Mouse (Mus musculus) ES-E14 (cell line): ENCODE results near the gene Scmh1. TPM values are rescaled to one million over a fixed set of nuclear protein-coding genes. Genes with fewer than 3 reads are reported as not detected.

Experiments
- DNase-seq: peaks from one replicate; pipeline ENCODE4 v3.0.0-alpha.2; 2013; ENCODE audit warnings: low read depth, low spot score
- H3K27ac ChIP-seq: 2 replicates; pipeline ENCODE4 v1.5.1; 2012; ENCODE audit warnings: low read depth, mild to moderate bottlenecking, low read length, moderate library complexity, mixed read lengths; ENCODE audit not compliant: poor library complexity, insufficient read depth, severe bottlenecking
- H3K36me3 ChIP-seq: 2 replicates; pipeline ENCODE4 v1.6.1; 2012; ENCODE audit warnings: mild to moderate bottlenecking, low read length, moderate library complexity, mixed read lengths; ENCODE audit not compliant: control insufficient read depth, poor library complexity, insufficient read depth, severe bottlenecking
- H3K4me1 ChIP-seq, 2 experiments: fragments of 150-350 bp in 1 of 2; sonication (generic) in 1 of 2; 2 replicates each; pipeline ENCODE4 v1.6.1; 2012; ENCODE audit warnings: low read length in 2 of 2, mild to moderate bottlenecking in 1 of 2, mixed read lengths in 1 of 2; ENCODE audit not compliant: control insufficient read depth in 2 of 2, insufficient read depth in 2 of 2, poor library complexity in 1 of 2
- H3K4me3 ChIP-seq, 2 experiments: fragments of 150-350 bp in 1 of 2; sonication (generic) in 1 of 2; 2 replicates each; pipeline ENCODE4 v1.5.1; 2012; ENCODE audit warnings: low read length in 2 of 2, low read depth in 1 of 2, mild to moderate bottlenecking in 1 of 2, mixed read lengths in 1 of 2; ENCODE audit not compliant: insufficient read depth in 1 of 2, poor library complexity in 1 of 2, severe bottlenecking in 1 of 2
- H3K9ac ChIP-seq: 2 replicates; pipeline ENCODE4 v1.6.1; 2012; ENCODE audit warnings: low read depth, mild to moderate bottlenecking, low read length, mixed read lengths; ENCODE audit not compliant: poor library complexity, insufficient read depth, severe bottlenecking
- H3K9me3 ChIP-seq: fragments of 150-350 bp; sonication (generic); 2 replicates; pipeline ENCODE4 v1.6.1; 2012; ENCODE audit warnings: low read depth, mild to moderate bottlenecking, low read length; ENCODE audit not compliant: control insufficient read depth, insufficient read depth
- CHD2 ChIP-seq: IDR thresholded peaks from 2 replicates; pipeline ENCODE4 v1.6.1; 2014; ENCODE audit warnings: mild to moderate bottlenecking, low read depth, low read length, inconsistent platforms
- HCFC1 ChIP-seq: IDR thresholded peaks from 2 replicates; pipeline ENCODE4 v1.6.1; 2012; ENCODE audit warnings: low read length, inconsistent platforms, borderline replicate concordance; ENCODE audit not compliant: insufficient read depth
- MAFK ChIP-seq: IDR thresholded peaks from 2 replicates; pipeline ENCODE4 v1.6.1; 2014; ENCODE audit warnings: mild to moderate bottlenecking, low read depth, low read length, inconsistent platforms; ENCODE audit not compliant: insufficient read depth
- ZC3H11A ChIP-seq: IDR thresholded peaks from 2 replicates; pipeline ENCODE4 v1.6.1; 2012; ENCODE audit warnings: low read depth, mild to moderate bottlenecking, inconsistent platforms, low read length, borderline replicate concordance
- ZNF384 ChIP-seq: IDR thresholded peaks from 2 replicates; pipeline ENCODE4 v1.6.1; 2012; ENCODE audit warnings: low read depth, low read length, inconsistent platforms
- in situ Hi-C, 2 experiments: fragments of 600-800 bp; cut with MboI; formaldehyde crosslinking; loops; one replicate each; pipeline ENCODE4 v1.15.1; 2025; ENCODE audit warnings: low sequenced_read_pairs in 2 of 2, inconsistent platforms in 1 of 2; ENCODE audit not compliant: unreplicated experiment in 2 of 2
- total RNA-seq: library from RNA; depleted of rRNA; stranded (reverse); fragments of 300-350 nt; gene quantifications from 2 replicates; pipeline ENCODE4 v1.2.3, GENCODE M21; 2012

Scmh1 gene
- total RNA-seq, 1 experiment: 8.6 TPM

DNA sequence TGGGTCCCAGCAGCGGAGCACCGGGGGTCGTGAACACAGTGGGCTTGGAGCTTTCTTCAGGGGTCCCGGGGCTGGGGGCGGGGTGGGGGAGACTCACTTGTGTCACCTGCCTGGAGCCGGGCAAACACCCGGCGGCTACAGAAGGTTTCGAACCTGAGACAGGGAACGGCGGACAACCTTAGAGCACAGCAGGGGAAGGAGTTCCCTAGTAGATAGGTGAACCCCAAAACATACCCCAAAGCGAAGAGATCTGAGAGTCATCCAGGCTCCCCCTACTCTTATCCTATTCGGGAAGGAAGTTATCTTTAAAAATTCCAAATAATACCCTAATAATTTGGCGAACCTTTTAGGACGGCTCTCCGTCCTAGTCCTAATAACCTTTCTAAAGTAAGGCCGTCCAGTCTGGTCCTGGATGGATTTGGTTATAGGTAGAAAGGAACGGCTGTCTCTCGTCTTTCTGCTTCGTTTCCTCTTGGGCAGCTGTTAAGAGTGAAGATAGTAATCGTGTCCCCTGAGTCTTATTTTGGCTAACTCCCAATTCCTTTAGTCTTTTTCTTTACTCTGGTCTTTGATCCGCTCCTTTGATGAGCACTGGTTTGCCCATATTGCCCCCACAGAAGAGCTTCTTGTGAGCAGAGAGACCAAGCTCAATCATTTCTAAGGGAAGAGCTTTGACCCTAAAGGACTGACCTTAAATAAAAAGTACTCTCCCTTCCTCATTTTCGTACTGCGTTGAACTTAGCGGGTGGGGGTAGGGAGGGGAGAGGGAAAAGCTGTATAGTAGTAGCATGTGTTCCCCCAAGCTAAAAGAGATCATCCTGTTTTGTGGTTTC is 941 bp downstream of the Scmh1 start:
- H3K9me3 ChIP-seq: no peaks in the 10 kb centered on the region
- H3K36me3 ChIP-seq: no peaks in the 10 kb centered on the region
- peaks cover 0 to 3% of the 10 kb centered on the region in 2 experiments; a peak in 1 of 4 replicates for H3K4me1 ChIP-seq
- TF ChIP-seq ZC3H11A (no peak), MAFK (no peak), HCFC1 (no peak), CHD2 (no peak), ZNF384 (no peak)
- no peak overlapping the region; the same call in 1 of the 2 replicates for H3K27ac ChIP-seq
- peak overlapping the region; percentile 84 for H3K9ac ChIP-seq
- peak overlapping the region; percentile 68 to 92 for H3K4me3 ChIP-seq
- DNase-seq: no peak
- in situ Hi-C loops: no loop called here

GRCm38 (mm10) chr4:120406639-120407273 is 1.7 kb downstream of the Scmh1 start:
- H3K4me1 ChIP-seq: peaks cover 0 to 3% of the 10 kb centered on the region in 2 experiments; a peak in 1 of 4 replicates
- H3K36me3 ChIP-seq: no peaks in the 10 kb centered on the region
- H3K4me3 ChIP-seq: no peak overlapping the region; a peak in 1 of 4 replicates
- in situ Hi-C loops: no loop called here
- DNase-seq: no peak
- TF ChIP-seq ZNF384: no peak
- no peak for TF ChIP-seq MAFK
- H3K9ac ChIP-seq: no peak overlapping the region
- no peaks in the 10 kb centered on the region for H3K9me3 ChIP-seq
- H3K27ac ChIP-seq: no peak overlapping the region

DNA sequence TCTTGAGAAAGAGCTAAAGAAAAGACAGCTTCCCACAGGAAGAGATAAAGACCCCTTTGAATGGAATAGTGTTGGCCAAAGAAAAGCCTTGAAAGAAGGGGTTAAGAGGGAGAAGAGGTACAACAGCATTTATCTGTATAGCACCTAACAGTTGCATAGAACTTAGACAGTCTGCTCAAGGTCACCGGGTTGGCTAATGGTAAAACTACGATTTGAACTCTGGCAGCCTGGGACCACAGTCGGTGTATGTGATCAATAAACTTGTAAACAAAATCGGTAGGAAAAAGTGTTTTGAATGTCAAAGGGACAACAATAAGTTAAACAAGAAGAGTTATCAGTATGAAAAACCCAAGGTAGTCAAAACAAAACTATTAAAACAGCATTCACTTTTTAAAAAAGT is 13.0 kb downstream of the Scmh1 start:
- Histone ChIP-seq H3K36me3 (no peaks in the 10 kb centered on the region), H3K27ac (no peak overlapping the region), H3K4me3 (no peak overlapping the region), H3K4me1 (peaks cover 0 to 2% of the 10 kb centered on the region in 2 experiments; a peak in 1 of 4 replicates), H3K9me3 (no peaks in the 10 kb centered on the region; the same call in 1 of the 2 replicates), H3K9ac (no peak overlapping the region)
- no peak for DNase-seq
- TF ChIP-seq ZC3H11A: no peak
- TF ChIP-seq ZNF384: no peak
- TF ChIP-seq MAFK: no peak
- no peak for TF ChIP-seq HCFC1
- TF ChIP-seq CHD2: no peak
- in situ Hi-C loops: no loop called here

- H3K9ac ChIP-seq: no peak overlapping the region
- H3K36me3 ChIP-seq: no peaks in the 10 kb centered on the region
- H3K27ac ChIP-seq: no peak overlapping the region
- in situ Hi-C loops: no loop called here
- TF ChIP-seq ZNF384 (no peak), MAFK (no peak), CHD2 (no peak), ZC3H11A (no peak), HCFC1 (no peak)
- no peak overlapping the region for H3K4me3 ChIP-seq
- no peaks in the 10 kb centered on the region for H3K9me3 ChIP-seq
- no peak for DNase-seq
- peaks cover 0 to 2% of the 10 kb centered on the region in 2 experiments; a peak in 1 of 4 replicates for H3K4me1 ChIP-seq
These were observed 15.1 kb downstream of the Scmh1 start for GRCm38 (mm10) chr4:120420193-120420592.
